Mouse (Mus musculus) spleen, postnatal 10 days (tissue): ENCODE results near the gene Denr.

ENCODE experiments used
- DNase-seq, 2 experiments: peaks; one replicate each; pipeline ENCODE4 v3.0.0; 2021 to 2022; ENCODE audit warnings: low spot score in 2 of 2

The Denr gene

GRCm38 (mm10) chr5:123907631-123907977 is 629 bp downstream of the Denr start:
- no peak for DNase-seq

GRCm38 (mm10) chr5:123914852-123915251 is 7.9 kb downstream of the Denr start:
- DNase-seq = no peak

- no peak for DNase-seq
Observed at GRCm38 (mm10) chr5:123922112-123922511, 15.1 kb downstream of the Denr start.

GRCm38 (mm10) chr5:123927118-123927517 is 20.1 kb downstream of the Denr start, which contains the start of gene Gm43518:
TSS of gene Gm43518 (plus strand) at chr5:123927418.
- DNase-seq = no peak

GRCm38 (mm10) chr5:123930508-123930989 is 23.6 kb downstream of the Denr start, which contains the start of gene Ccdc62:
TSS of gene Ccdc62 (plus strand) at chr5:123930679.
- DNase-seq = peak; percentile 89 to 97

- no peak for DNase-seq
Observed at GRCm38 (mm10) chr5:123931131-123931530, 24.2 kb downstream of the Denr start.

- no peak for DNase-seq
Observed at GRCm38 (mm10) chr5:123932927-123933326, 26.0 kb downstream of the Denr start.

- peak in 1 of 2 experiments; percentile 22 for DNase-seq
Observed at GRCm38 (mm10) chr5:123933556-123933955, 26.6 kb downstream of the Denr start.

GRCm38 (mm10) chr5:123933957-123934591 is 27.1 kb downstream of the Denr start:
- peak; percentile 18 to 60 for DNase-seq

GRCm38 (mm10) chr5:123935931-123936330 is 29.0 kb downstream of the Denr start:
- DNase-seq = no peak

GRCm38 (mm10) chr5:123938479-123938878 is 31.5 kb downstream of the Denr start:
- DNase-seq = no peak

- DNase-seq = no peak
Observed at GRCm38 (mm10) chr5:123946546-123946945, 39.6 kb downstream of the Denr start.

GRCm38 (mm10) chr5:123947041-123947761 is 40.2 kb downstream of the Denr start:
- DNase-seq = no peak

GRCm38 (mm10) chr5:123952365-123953045 is 45.5 kb downstream of the Denr start:
- no peak for DNase-seq

- DNase-seq = no peak
Observed at GRCm38 (mm10) chr5:123957213-123957612, 50.2 kb downstream of the Denr start.

- no peak for DNase-seq
Observed at GRCm38 (mm10) chr5:123959018-123959417, 52.0 kb downstream of the Denr start.

- DNase-seq = no peak
Observed at GRCm38 (mm10) chr5:123960129-123960528, 53.2 kb downstream of the Denr start.

- DNase-seq = no peak
Observed at GRCm38 (mm10) chr5:123961046-123961445, 54.1 kb downstream of the Denr start.

GRCm38 (mm10) chr5:123964208-123964607 is 57.2 kb downstream of the Denr start:
- DNase-seq = no peak

GRCm38 (mm10) chr5:123966759-123967158 is 59.8 kb downstream of the Denr start:
- DNase-seq = no peak

- DNase-seq = no peak
Observed at GRCm38 (mm10) chr5:123968468-123968867, 61.5 kb downstream of the Denr start.

GRCm38 (mm10) chr5:123969216-123969615 is 62.2 kb downstream of the Denr start:
- DNase-seq = no peak

GRCm38 (mm10) chr5:123970576-123970975 is 63.6 kb downstream of the Denr start:
- DNase-seq = no peak
